Mouse (Mus musculus): ENCODE measurements around the gene 9930111J21Rik2. TPM values are rescaled to one million over a fixed set of nuclear protein-coding genes. Genes with fewer than 3 reads are reported as not detected.
"Not testable (repeated sequence)": the region's sequence is repeated elsewhere in the genome, so short reads cannot be mapped to it uniquely, and the experiment has no call there.

The 9930111J21Rik2 gene
- total RNA-seq, 2 experiments from 2014 or later: 1.6 TPM

DNA sequence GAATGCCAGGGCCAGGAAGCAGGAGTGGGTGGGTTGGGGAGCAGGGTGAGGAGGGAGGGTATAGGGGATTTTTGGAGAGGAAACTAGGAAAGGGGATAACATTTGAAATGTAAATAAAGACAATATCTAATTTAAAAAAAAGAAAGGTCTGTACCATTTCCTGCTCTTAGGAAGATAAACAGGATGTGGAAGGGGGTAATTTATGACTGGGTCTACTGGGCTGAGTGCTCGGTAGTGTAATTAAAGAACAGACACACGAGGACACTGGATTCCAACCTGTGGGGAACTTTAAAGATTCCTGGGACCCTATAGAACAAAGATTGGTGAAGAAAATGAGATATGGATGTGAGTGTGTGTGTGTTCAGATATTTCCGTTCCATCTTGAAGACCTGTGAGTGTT lies 68.2 kb downstream of the 9930111J21Rik2 start:
- intact Hi-C loops (cut with DNase I); DNase-seq (ENCODE audit: low spot score in 2 of 2): not testable (repeated sequence)

DNA sequence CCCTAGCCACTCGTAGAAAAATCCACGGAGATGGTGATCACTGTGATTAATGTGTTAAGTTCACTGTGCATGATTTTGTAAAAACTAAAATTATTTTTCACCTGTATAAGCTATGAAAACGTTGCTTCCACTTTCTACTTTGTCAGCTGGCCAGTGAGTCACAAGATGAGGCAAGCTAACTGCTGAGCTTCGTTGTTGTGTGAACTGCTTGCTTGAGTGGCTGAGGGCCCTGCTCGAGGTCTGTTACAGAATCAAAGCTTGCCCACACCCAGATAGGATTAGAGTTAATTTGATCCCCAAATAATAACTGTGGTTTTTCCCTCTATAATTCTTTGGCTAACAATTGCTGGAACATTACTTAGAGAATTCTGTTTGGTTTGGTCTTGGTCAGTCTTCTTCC lies 71.0 kb downstream of the 9930111J21Rik2 start:
- intact Hi-C loops (cut with DNase I); DNase-seq (ENCODE audit: low spot score in 2 of 2): not testable (repeated sequence)

DNA sequence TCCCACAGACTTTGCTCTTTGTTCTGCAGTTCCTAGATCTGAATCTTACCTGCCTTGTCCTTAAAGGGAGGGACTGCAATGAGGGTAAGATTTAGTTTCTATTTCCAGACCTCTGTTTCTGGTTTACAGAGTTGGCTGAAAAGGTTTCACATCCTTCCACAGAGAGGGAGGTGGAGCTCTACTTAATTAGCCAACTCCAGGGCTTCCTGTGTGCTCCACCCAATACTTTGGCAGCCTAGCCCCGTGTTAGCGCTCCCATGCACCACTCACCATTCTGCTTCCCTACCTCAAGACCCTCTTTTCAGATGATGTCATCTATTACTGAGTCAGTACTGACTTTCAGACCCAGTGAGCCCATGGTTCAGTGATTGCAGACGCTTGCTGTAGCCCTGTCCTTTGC lies 71.8 kb downstream of the 9930111J21Rik2 start, which contains the start of gene 9930111J21Rik1:
TSS of gene 9930111J21Rik1 (minus strand) at position 148 of the 400 bp plus-strand sequence.
- intact Hi-C loops (cut with DNase I); DNase-seq (ENCODE audit: low spot score in 2 of 2): not testable (repeated sequence)

DNA sequence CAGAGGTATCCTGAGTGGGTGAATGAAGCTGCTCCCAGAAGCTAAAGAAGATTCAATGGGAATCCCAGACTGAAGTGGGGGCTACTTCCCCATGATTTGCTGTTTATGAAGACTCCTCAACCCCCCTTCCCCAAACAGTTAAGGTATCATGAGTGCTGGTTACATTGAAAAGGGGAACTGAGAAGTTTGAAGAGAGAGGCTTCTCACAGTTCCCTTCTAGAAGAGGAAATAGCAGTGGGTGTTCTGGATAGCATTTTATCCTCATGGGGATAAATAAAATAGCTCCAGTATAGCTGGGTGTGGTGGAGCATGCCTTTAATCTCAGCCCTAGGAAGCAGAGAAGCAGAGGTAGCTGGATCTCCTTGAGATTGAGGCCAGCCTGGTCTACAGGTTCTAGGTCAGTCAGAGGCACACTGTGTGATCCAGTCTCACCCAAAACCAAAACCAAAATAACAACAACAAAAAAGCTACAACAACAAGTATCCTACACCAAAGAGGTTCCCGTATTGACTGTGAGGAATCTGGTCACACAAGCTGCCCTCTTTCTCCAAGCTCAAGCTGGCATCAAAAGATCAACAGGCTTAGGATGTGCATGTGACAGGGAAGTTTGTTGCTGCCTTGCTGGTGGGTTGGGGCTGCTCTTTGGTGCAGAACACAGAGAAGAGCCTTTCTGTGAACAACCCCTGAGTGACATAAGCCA lies 72.7 kb downstream of the 9930111J21Rik2 start, which contains the start of gene Olfr56:
TSS of gene Olfr56 (plus strand) at position 650 of the 700 bp plus-strand sequence.
- intact Hi-C loops (cut with DNase I): not testable (repeated sequence)

DNA sequence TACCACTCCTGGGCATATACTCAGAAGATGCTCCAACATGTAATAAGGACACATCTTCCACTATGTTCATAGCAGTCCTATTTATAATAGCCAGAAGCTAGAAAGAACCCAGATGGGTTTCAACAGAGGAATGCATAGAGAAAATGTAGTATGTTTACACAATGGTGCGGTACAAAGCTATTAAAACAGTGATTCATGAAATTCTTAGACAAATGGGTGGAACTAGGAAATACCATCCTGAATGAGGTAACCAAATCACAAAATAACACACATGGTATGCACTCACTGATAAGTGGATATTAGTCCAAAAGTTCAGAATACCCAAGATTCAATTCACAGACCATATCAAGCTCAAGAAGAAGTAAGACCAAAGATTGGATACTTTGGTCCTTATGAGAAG lies 76.4 kb downstream of the 9930111J21Rik2 start:
- DNase-seq (ENCODE audit: low spot score in 2 of 2); intact Hi-C loops (cut with DNase I): not testable (repeated sequence)

More for the DNA sequence above, 72.7 kb downstream of the 9930111J21Rik2 start, which contains the start of gene Olfr56:
- not testable (repeated sequence) for DNase-seq (ENCODE audit: low spot score in 2 of 2)

Other genes with a start within 250 kb of the 9930111J21Rik2 start
- 10 to 100 TPM; 52.0 to 56.4 TPM for gene Trim41, start 233.9 kb downstream of the 9930111J21Rik2 start, total RNA-seq (2021)
- 1 to 10 TPM; 1.4 to 1.8 TPM for gene Trim7, start 225.1 kb downstream of the 9930111J21Rik2 start, total RNA-seq (2021)
- 1 to 10 TPM; 1.2 to 1.6 TPM for gene Gm12184, start 224.6 kb downstream of the 9930111J21Rik2 start, total RNA-seq (2021)
- 1 to 10 TPM; 3.7 TPM for gene Irgm1, start 179.6 kb downstream of the 9930111J21Rik2 start, total RNA-seq (2021)
- under 1 TPM in 1 of 2 experiments, not detected in 1; 0.29 TPM for gene Gm5431, start 149.0 kb downstream of the 9930111J21Rik2 start, total RNA-seq (2021)
- gene Psme2b, start 105.1 kb downstream of the 9930111J21Rik2 start, total RNA-seq (2021): under 1 TPM in 1 of 2 experiments, not detected in 1; 0.70 TPM
- not detected for gene Olfr56, start 72.4 kb downstream of the 9930111J21Rik2 start, total RNA-seq (2021)
- 1 to 10 TPM in 1 of 2 experiments, under 1 TPM in 1; 0.94 to 1.1 TPM for gene 9930111J21Rik1, start 71.8 kb downstream of the 9930111J21Rik2 start, total RNA-seq (2021)
- under 1 TPM in 1 of 2 experiments, not detected in 1; 0.06 TPM for gene Gm12185, start 59.0 kb downstream of the 9930111J21Rik2 start, total RNA-seq (2021)
- not detected for gene Tgtp1, start 57.1 kb downstream of the 9930111J21Rik2 start, total RNA-seq (2021)
- under 1 TPM in 1 of 2 experiments, not detected in 1; 0.17 TPM for gene Tgtp2, start 13.0 kb upstream of the 9930111J21Rik2 start, total RNA-seq (2021)
- under 1 TPM; 0.57 to 0.62 TPM for gene Ifi47, start 25.3 kb upstream of the 9930111J21Rik2 start, total RNA-seq (2021)
- not detected for gene Olfr1396, start 63.6 kb upstream of the 9930111J21Rik2 start, total RNA-seq (2021)
- gene Olfr1395, start 91.0 kb upstream of the 9930111J21Rik2 start, total RNA-seq (2021): not detected
- not detected for gene Olfr1394, start 103.1 kb upstream of the 9930111J21Rik2 start, total RNA-seq (2021)
- gene Btnl9, start 135.9 kb upstream of the 9930111J21Rik2 start, total RNA-seq (2021): under 1 TPM; 0.17 to 0.22 TPM
- 10 to 100 TPM; 36.9 to 39.5 TPM for gene Zfp62, start 152.1 kb upstream of the 9930111J21Rik2 start, total RNA-seq (2021)
- gene Mgat1, start 192.9 kb upstream of the 9930111J21Rik2 start, total RNA-seq (2021): 10 to 100 TPM; 57.8 to 72.4 TPM
- gene Olfr1393, start 227.1 kb upstream of the 9930111J21Rik2 start, total RNA-seq (2021): under 1 TPM in 1 of 2 experiments, not detected in 1; 0.13 TPM
- under 1 TPM in 1 of 2 experiments, not detected in 1; 0.19 TPM for gene Olfr1392, start 234.0 kb upstream of the 9930111J21Rik2 start, total RNA-seq (2021)